Mouse (Mus musculus) hematopoietic stem cell, adult 5-6 weeks (primary cell): ENCODE measurements around the gene Wdr62. TPM values are rescaled to one million over a fixed set of nuclear protein-coding genes. Genes with fewer than 3 reads are reported as not detected.

ENCODE experiments used
- ATAC-seq, 2 experiments: fragments of 125-278 bp in 1 of 2; replicated peaks in 1 of 2; 2 replicates each; pipeline ENCODE4 v1.8.0; 2016 to 2017; ENCODE audit warnings: inconsistent platforms in 2 of 2, mild to moderate bottlenecking in 2 of 2, moderate number of reproducible peaks in 2 of 2, low read depth in 1 of 2, moderate TSS enrichment in 1 of 2; ENCODE audit not compliant: low FRiP score in 2 of 2, poor library complexity in 2 of 2, severe bottlenecking in 2 of 2, insufficient read depth in 1 of 2, low TSS enrichment in 1 of 2
- total RNA-seq: library from RNA; stranded (forward); fragments of 172-1452, 232-1000 nt; gene quantifications from 2 replicates; pipeline ENCODE4 v1.2.3, GENCODE M21; 2017

Gene Wdr62
- 6.3 and 11.0 TPM in 2 replicates for total RNA-seq

GRCm38 (mm10) chr7:30279951-30280669 lies at the start of gene Wdr62, which contains the start of gene Thap8:
Gene Wdr62, minus strand, starts transcription at chr7:30280419.
Gene Thap8, plus strand, starts transcription at chr7:30280094.
- peak; percentile 94 to 97 for ATAC-seq

- no peak for ATAC-seq
Observed at GRCm38 (mm10) chr7:30328379-30328778, 48.2 kb upstream of the Wdr62 start.

DNA sequence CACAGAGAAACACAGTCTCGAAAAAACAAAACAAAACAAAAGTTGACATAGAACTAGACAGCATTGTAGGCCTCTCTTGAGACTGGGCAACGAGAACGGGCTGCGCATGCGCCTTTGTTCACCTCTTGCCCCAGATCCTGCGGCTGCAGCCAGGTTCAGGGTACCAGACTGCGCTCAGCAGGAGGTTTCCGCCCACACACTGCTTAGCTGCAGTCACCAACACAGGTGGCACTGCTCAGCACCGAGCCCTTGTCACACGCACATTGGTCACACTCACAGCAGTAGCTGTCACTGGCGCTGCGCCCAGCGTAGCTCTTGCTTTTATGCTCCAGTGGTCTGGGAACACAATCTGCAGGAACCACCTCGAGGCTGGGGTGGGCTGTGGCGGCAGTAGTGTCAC lies 46.9 kb upstream of the Wdr62 start:
- no peak for ATAC-seq

DNA sequence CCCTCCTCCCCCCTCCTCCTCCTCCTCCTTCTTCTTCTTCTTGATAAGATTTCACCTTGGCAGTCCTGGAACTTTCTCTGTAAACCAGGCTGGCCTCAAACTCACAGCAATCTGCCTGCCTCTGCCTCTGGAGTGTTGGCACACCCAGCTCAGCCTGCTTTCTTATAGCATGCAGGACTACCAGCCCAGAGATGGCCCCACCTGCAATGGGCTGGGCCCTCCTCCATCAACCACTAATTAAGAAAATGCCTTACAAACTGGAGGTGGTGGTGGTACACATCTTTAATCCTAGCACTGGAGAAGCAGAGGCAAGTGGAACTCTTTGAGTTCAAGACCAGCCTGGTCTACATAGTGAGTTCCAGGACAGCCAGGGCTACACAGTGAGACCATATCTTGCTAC lies 46.2 kb upstream of the Wdr62 start:
- no peak for ATAC-seq

DNA sequence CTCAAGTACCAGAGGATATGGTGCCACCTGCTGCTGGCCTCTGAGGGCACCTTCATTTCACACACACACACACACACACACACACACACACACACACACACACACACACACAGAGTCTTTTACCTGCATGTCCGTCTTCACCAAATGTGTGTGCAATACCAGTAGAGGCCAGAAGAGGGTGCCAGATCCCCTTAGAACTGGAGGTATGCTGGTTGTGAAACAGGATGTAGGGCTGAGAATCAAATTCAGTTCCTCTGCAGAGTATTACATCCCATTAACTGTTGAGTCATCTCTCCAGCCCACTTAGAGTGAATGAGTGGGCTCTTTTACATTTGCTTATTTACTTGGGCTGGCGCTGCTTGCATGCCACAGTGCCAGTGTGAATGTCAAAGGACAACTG lies 45.1 kb upstream of the Wdr62 start:
- peak in 1 of 2 experiments; percentile 10; a peak in 1 of 4 replicates for ATAC-seq

GRCm38 (mm10) chr7:30324300-30324944 lies 44.2 kb upstream of the Wdr62 start:
- ATAC-seq = no peak

- no peak for ATAC-seq
Observed at GRCm38 (mm10) chr7:30323795-30324194, 43.6 kb upstream of the Wdr62 start, which contains the start of gene Sdhaf1. Gene Sdhaf1, minus strand, starts transcription at chr7:30323895.

DNA sequence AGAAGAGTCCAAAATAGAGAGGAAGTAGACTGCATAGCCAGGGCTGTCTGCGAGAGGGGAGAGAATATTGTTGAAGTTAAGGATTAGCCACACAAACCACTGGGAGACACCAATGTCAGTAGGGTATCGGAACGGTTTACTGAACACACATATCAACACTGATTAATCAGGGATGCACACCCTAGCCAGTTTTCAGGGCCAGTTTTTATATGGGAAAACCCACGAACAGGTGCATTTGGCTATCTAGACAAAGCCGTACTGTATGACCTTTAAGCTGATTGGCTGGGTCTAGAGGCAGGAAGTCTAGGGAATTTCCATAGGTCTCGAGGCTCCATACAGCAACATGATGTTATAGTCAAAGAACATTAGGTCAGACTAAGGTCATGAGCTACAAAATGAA lies 42.6 kb upstream of the Wdr62 start:
- 0 out of 4 replicates have a peak, but pooled peaks of 1 of the 2 experiments have one; percentile 5 for ATAC-seq

- peak; percentile 95 for ATAC-seq
Observed at GRCm38 (mm10) chr7:30322285-30322667, 42.1 kb upstream of the Wdr62 start.

GRCm38 (mm10) chr7:30321539-30322284 lies 41.5 kb upstream of the Wdr62 start, which contains the start of gene E130208F15Rik:
Gene E130208F15Rik, plus strand, starts transcription at chr7:30321740.
- peak; percentile 55 to 65; a peak in 3 of 4 replicates for ATAC-seq

GRCm38 (mm10) chr7:30320946-30321345 lies 40.7 kb upstream of the Wdr62 start:
- ATAC-seq = no peak

- no peak for ATAC-seq
Observed at GRCm38 (mm10) chr7:30318142-30318541, 37.9 kb upstream of the Wdr62 start.

GRCm38 (mm10) chr7:30315559-30316529 lies 35.6 kb upstream of the Wdr62 start:
- no peak for ATAC-seq

- ATAC-seq = no peak
Observed at GRCm38 (mm10) chr7:30314721-30315155, 34.5 kb upstream of the Wdr62 start, which contains the start of gene Syne4. Gene Syne4, plus strand, starts transcription at chr7:30314807.

DNA sequence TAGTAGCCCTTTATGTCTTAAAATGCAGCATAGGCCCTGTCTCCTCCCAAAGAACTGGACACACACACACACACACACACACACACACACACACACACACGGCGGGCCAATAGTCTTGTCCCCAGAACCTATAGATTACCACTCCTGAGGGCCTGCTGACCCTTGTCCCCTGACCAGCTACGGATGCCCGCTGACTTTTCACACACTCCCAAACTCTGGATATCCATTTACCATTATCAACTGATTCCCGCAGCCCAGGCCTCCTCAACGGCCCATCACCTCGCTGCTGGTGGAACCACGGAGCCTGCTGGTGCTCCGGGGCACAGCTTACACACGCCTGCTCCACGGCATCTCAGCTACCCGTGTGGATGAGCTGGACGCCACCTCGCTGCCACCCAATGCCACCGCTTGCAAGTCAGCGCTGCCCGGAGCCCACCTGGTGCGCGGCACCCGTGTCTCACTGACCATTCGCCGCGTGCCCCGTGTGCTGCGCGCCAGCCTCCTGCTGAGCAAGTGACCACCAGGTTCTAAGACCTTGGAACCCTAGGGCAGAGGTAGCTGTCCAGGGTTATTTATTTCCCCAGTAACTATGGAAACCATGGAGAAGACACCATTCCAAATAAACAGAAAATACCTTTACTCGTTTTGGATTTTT lies 33.6 kb upstream of the Wdr62 start:
- ATAC-seq = no peak

DNA sequence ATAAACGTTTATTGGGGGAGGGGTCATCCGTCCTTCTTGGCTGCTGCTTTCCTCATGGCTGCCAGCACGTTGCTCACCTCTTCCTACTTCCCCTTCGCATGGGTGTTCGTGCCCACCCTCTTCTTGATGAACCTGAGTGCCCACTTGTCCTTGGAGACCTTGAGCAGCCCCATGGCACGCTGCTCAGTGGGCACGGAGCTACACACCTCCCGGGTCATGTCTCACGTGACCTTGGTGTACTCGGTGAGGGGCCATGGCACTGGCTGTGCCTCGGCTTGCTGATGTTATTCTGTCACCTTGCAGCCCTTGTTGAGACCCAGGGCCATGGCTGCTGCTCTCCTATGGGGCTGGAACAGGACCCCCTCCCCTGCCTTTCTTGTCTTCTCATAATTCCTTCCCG lies 29.9 kb upstream of the Wdr62 start:
- no peak for ATAC-seq
